Mouse (Mus musculus): ENCODE measurements at regions not wholly inside any gene's neighbourhood (a gene's known extent, or its start where the extent isn't known, plus 50 kb on each side); places are given as distances from the start of the nearest gene placed in this dataset.

DNA sequence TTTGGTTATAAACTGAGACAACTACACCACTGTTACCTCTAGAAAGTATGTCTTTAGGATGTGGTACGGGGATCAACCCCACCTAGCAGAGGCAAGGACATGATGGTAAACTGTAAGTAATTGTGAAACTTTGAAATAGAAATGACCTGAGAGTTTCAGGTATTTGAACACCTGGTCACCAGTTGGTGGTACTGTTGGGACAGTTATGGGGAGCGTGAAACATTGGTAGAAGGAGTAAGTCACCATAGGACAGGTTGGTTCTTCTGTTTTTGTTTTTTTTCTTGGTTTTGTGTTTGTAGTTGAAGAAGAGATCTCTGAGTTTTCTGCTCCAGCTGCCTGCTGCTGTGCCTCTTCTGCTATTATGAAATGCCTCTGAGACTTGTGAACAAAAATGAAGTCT, 713.7 kb downstream of the Cetn3 start:
- H3K4me3 ChIP-seq (ENCODE audit: low read length), result no peak overlapping the region
- no peak for ATAC-seq (ENCODE audit: low FRiP score, low TSS enrichment)
- H3K27ac ChIP-seq (ENCODE audit: low read depth, low read length), result no peak overlapping the region
- no peak overlapping the region for H3K9ac ChIP-seq (ENCODE audit: low read depth, low read length)
- no peaks in the 10 kb centered on the region for H3K36me3 ChIP-seq (ENCODE audit: control insufficient read depth, insufficient read depth, low read length)
- 90% methylated on average over 2 of the region's 2 CpGs for WGBS
- no peak overlapping the region for H3K4me2 ChIP-seq (replicated peaks; ENCODE audit: low read depth, low read length)
- H3K27me3 ChIP-seq (ENCODE audit: control insufficient read depth, insufficient read depth, low read length), result no peaks in the 10 kb centered on the region
- no peaks in the 10 kb centered on the region for H3K4me1 ChIP-seq (ENCODE audit: control insufficient read depth, insufficient read depth, low read length)
- no peaks in the 10 kb centered on the region for H3K9me3 ChIP-seq (ENCODE audit: control insufficient read depth, low read length)

- H3K27ac ChIP-seq (ENCODE audit: low read depth, low read length), result no peak overlapping the region
- no peak overlapping the region for H3K4me3 ChIP-seq (ENCODE audit: low read length)
- 90% methylated on average over 2 of the region's 2 CpGs for WGBS
- no peaks in the 10 kb centered on the region for H3K9me3 ChIP-seq (ENCODE audit: control insufficient read depth, low read length)
- H3K27me3 ChIP-seq (ENCODE audit: control insufficient read depth, insufficient read depth, low read length), result no peaks in the 10 kb centered on the region
- H3K36me3 ChIP-seq (ENCODE audit: control insufficient read depth, insufficient read depth, low read length), result no peaks in the 10 kb centered on the region
- no peak overlapping the region for H3K9ac ChIP-seq (ENCODE audit: low read depth, low read length)
- ATAC-seq (ENCODE audit: low FRiP score, low TSS enrichment), result no peak
- H3K4me1 ChIP-seq (ENCODE audit: control insufficient read depth, insufficient read depth, low read length), result no peaks in the 10 kb centered on the region
- no peak overlapping the region for H3K4me2 ChIP-seq (replicated peaks; ENCODE audit: low read depth, low read length)
These were observed 725.3 kb downstream of the Cetn3 start for GRCm38 (mm10) chr13:82508176-82508575.

GRCm38 (mm10) chr13:82509512-82509911, 726.6 kb downstream of the Cetn3 start:
- no peak overlapping the region for H3K9ac ChIP-seq (ENCODE audit: low read depth, low read length)
- H3K4me2 ChIP-seq (replicated peaks; ENCODE audit: low read depth, low read length), result no peak overlapping the region
- ATAC-seq (ENCODE audit: low FRiP score, low TSS enrichment), result no peak
- WGBS, result 89% methylated on average over 3 of the region's 3 CpGs
- no peak overlapping the region for H3K27ac ChIP-seq (ENCODE audit: low read depth, low read length)
- no peaks in the 10 kb centered on the region for H3K4me1 ChIP-seq (ENCODE audit: control insufficient read depth, insufficient read depth, low read length)
- no peak overlapping the region for H3K4me3 ChIP-seq (ENCODE audit: low read length)
- H3K36me3 ChIP-seq (ENCODE audit: control insufficient read depth, insufficient read depth, low read length), result no peaks in the 10 kb centered on the region
- H3K9me3 ChIP-seq (ENCODE audit: control insufficient read depth, low read length), result no peaks in the 10 kb centered on the region
- H3K27me3 ChIP-seq (ENCODE audit: control insufficient read depth, insufficient read depth, low read length), result no peaks in the 10 kb centered on the region
